Mouse (Mus musculus) kidney, adult 2 months (tissue): ENCODE data around the gene BC051019. TPM values are rescaled to one million over a fixed set of nuclear protein-coding genes. Genes with fewer than 3 reads are reported as not detected.

Source experiments
- DNase-seq: peaks from one replicate; pipeline ENCODE4 v3.0.0; 2021
- H3K27ac ChIP-seq: fragments of 200-500 bp; 2 replicates; pipeline ENCODE4 v1.5.1; 2012; ENCODE audit warnings: low read depth, low read length, control low read depth, inconsistent platforms; ENCODE audit not compliant: insufficient read depth
- H3K27me3 ChIP-seq: fragments of 200-500 bp; replicated peaks from 2 replicates; pipeline ENCODE4 v1.6.1; 2012; ENCODE audit warnings: mild to moderate bottlenecking, moderate library complexity, low read length, inconsistent platforms; ENCODE audit not compliant: control insufficient read depth, insufficient read depth
- H3K36me3 ChIP-seq: fragments of 200-500 bp; 2 replicates; pipeline ENCODE4 v1.6.1; 2012; ENCODE audit warnings: mild to moderate bottlenecking, moderate library complexity, low read length, inconsistent platforms; ENCODE audit not compliant: control insufficient read depth, insufficient read depth
- H3K4me1 ChIP-seq: fragments of 200-500 bp; 2 replicates; pipeline ENCODE4 v1.6.1; 2011; ENCODE audit warnings: low read length; ENCODE audit not compliant: control insufficient read depth, insufficient read depth
- H3K4me3 ChIP-seq: fragments of 200-500 bp; 2 replicates; pipeline ENCODE4 v1.5.1; 2011; ENCODE audit warnings: mild to moderate bottlenecking, low read depth, low read length, control low read depth; ENCODE audit not compliant: insufficient read depth
- CTCF ChIP-seq: fragments of 200-500 bp; conservative IDR thresholded peaks from 2 replicates; pipeline ENCODE4 v1.5.1; 2011; ENCODE audit warnings: low read depth, mild to moderate bottlenecking, control low read depth, low read length, moderate library complexity, mixed read lengths; ENCODE audit not compliant: insufficient read depth, insufficient read length
- POLR2A ChIP-seq: fragments of 200-500 bp; IDR thresholded peaks from one replicate; pipeline ENCODE4 v1.6.1; 2011; ENCODE audit warnings: low read depth, low read length, control low read depth
- WGBS: fragments of 180-500 bp; shearing (Covaris S2); methylation state at CpG from one replicate; pipeline ENCODE4 v1.1.7; 2018; 5-methylcytosine and 5-hydroxymethylcytosine counted together
- polyA plus RNA-seq: library from polyadenylated mRNA; depleted of rRNA; stranded (reverse); fragments of >200 nt; gene quantifications from 2 replicates; pipeline ENCODE4 v1.2.3, GENCODE M21; 2012; rRNA removed

The BC051019 gene
- 0.08 TPM in 1 of 2 replicates, not detected in the other for polyA plus RNA-seq

DNA sequence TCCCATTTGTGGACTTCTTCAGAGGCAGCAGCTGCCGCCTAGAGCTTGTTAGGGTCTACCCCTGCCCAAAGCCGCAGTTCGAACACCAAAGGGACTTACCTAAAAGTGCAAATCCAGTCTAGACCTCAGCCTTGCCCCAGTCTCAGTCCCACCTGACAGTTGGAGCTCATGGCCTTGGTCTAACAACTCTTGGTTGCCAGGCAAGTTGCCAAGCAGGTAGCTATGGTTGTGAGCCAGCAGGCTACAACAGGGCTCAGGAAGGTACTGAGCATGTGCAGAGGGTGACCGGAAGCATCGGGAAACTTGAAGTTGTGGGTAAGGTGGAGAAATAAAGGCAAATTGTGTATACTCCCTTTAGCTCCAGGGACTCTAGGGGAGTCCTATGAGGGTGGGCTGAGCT is at the start of gene BC051019:
TSS of gene BC051019 (minus strand) at position 154 of the 400 bp plus-strand sequence.
- TF ChIP-seq CTCF: no peak
- TF ChIP-seq POLR2A: no peak
- WGBS: 85% methylated on average over 5 of the region's 5 CpGs
- DNase-seq: no peak
- no peaks in the 10 kb centered on the region for H3K27me3 ChIP-seq
- H3K4me1 ChIP-seq: no peaks in the 10 kb centered on the region
- no peaks in the 10 kb centered on the region for H3K36me3 ChIP-seq
- no peak within 1 kb of the TSS for H3K4me3 ChIP-seq
- H3K27ac ChIP-seq: no peak within 1 kb of the TSS

GRCm38 (mm10) chr7:109772251-109772650 is 48.6 kb upstream of the BC051019 start:
- Histone ChIP-seq H3K27ac (no peak overlapping the region), H3K4me3 (no peak overlapping the region), H3K4me1 (no peaks in the 10 kb centered on the region), H3K27me3 (no peaks in the 10 kb centered on the region), H3K36me3 (no peaks in the 10 kb centered on the region)
- TF ChIP-seq POLR2A (no peak), CTCF (no peak)
- DNase-seq: no peak

- no peak overlapping the region for H3K4me3 ChIP-seq
- no peak for DNase-seq
- TF ChIP-seq POLR2A: no peak
- no peak for TF ChIP-seq CTCF
- H3K4me1 ChIP-seq: no peaks in the 10 kb centered on the region
- no peaks in the 10 kb centered on the region for H3K27me3 ChIP-seq
- 71% methylated on average over 2 of the region's 2 CpGs for WGBS
- H3K36me3 ChIP-seq: no peaks in the 10 kb centered on the region
- no peak overlapping the region for H3K27ac ChIP-seq
Observed at GRCm38 (mm10) chr7:109768699-109769383, 45.2 kb upstream of the BC051019 start.

DNA sequence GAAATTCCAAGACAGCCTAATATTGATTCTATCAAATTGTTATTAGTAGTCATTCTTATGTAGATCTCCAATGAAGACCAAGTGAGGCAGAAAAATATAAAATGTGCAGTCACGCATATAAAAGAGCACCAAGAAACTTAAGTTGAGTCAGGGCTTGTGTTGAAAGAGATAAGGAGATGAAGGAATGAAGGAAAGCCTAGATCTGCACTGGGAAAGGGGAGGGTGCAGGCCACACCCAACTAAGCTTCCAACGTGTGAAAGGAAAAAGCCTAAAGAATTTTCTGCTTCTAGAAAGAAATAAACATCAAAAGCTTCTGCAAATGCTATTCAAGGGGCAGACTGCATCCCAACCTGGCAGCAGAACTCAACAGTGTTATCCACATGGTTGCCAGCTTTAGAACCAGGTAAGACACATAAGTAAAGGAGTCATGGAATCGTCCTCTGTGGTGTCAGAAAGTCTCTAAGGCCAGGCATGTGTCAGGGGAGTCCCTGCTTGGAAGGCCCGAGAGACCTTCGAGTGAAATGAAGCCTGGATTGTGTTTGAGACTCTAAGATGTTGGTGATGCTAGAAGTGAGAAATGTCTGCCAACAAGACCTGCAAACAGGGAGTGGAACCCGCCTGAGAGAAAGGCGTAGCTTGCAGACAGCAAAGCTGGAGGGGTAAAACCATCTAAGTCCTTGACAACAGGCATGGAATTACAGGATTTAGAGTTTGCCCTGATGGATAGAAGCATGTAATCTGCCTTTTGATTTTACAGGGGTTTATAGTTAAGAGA is 44.1 kb upstream of the BC051019 start:
- Histone ChIP-seq H3K4me1 (no peaks in the 10 kb centered on the region), H3K36me3 (no peaks in the 10 kb centered on the region), H3K27me3 (no peaks in the 10 kb centered on the region), H3K27ac (no peak overlapping the region), H3K4me3 (no peak overlapping the region)
- WGBS: 88% methylated on average over 7 of the region's 7 CpGs
- TF ChIP-seq POLR2A: no peak
- no peak for TF ChIP-seq CTCF
- DNase-seq: no peak

DNA sequence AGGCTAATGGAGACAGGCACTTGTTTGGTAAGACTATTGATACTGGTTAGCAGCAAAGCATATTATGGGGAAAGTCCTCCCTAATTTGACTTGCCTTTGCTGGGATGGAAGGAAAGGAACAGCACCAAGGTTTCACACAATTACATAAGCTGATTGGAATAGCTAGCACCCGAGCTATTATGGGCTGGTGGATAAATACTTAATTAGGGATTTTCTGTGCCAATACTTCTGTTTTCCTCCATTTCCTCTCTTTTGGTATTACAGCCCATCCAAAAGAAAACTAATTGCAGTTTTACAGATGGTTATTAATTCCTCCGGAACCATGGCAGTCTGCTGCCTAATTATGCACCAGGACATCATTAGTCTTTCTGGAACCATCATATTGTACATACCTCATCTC is 40.4 kb upstream of the BC051019 start:
- no peaks in the 10 kb centered on the region for H3K27me3 ChIP-seq
- WGBS: 90% methylated on average over 2 of the region's 2 CpGs

DNA sequence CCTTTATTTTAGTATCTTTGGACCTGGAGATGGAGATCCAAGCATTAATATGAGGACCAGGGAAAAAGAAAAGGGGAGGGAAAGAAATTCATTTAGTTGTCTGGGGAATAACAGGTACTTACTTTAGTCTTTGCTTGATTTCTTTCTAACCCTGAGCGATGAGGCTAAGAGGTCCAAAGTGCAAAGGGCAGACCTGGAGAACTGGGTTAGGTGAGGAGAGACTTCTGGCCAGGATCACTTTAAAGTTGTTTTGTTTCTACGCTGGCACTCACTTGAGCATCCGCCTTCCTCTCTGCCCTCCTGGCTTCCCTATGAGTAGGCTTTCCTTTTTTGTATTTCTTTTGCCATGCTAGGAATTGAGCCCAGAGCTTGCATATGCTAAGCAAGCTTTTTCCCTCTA is 32.6 kb upstream of the BC051019 start:
- peak; percentile 90 for DNase-seq
- Histone ChIP-seq H3K4me3 (no peak overlapping the region), H3K36me3 (no peaks in the 10 kb centered on the region), H3K27me3 (no peaks in the 10 kb centered on the region), H3K27ac (no peak overlapping the region), H3K4me1 (peaks cover 12% of the 10 kb centered on the region)
- WGBS: 66% methylated on average over 3 of the region's 3 CpGs
- no peak for TF ChIP-seq CTCF
- no peak for TF ChIP-seq POLR2A

More for the DNA sequence above, 40.4 kb upstream of the BC051019 start:
- Histone ChIP-seq H3K4me3 (no peak overlapping the region), H3K4me1 (peaks cover 3% of the 10 kb centered on the region; the same call in 1 of the 2 replicates), H3K36me3 (no peaks in the 10 kb centered on the region), H3K27ac (no peak overlapping the region)
- DNase-seq: no peak
- TF ChIP-seq POLR2A: no peak

DNA sequence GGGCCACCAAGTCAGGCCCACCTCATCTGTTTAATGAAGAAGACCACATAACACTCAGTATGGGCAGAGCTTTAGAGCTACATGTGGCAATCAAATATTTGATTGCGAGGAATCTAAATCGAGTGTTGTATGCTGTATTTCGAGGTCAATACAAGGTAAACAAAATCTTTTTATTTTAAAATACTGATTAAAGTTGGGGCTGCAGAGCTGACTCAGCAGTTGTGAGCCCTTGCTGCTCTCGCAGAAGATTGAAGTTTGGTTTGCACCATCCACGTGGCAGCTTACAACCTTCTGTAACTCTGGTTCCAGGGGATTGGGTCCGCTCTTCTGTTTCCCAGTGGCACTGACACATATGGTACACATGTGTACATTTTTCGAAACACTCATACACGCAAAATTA is 30.4 kb upstream of the BC051019 start:
- no peak overlapping the region for H3K27ac ChIP-seq
- no peak for DNase-seq
- no peak for TF ChIP-seq POLR2A
- TF ChIP-seq CTCF: no peak
- no peaks in the 10 kb centered on the region for H3K36me3 ChIP-seq
- H3K4me3 ChIP-seq: no peak overlapping the region
- peaks cover 12% of the 10 kb centered on the region for H3K4me1 ChIP-seq
- WGBS: 93% methylated on average over 8 of the region's 8 CpGs
- H3K27me3 ChIP-seq: no peaks in the 10 kb centered on the region
